Mouse (Mus musculus) midbrain, embryonic 16.5 days (tissue): ENCODE results near the gene Apaf1. TPM values are rescaled to one million over a fixed set of nuclear protein-coding genes. Genes with fewer than 3 reads are reported as not detected.

Source experiments
- ATAC-seq: fragments of 200-750 bp; cut with Nextera tagmentation; 2 replicates; pipeline ENCODE4 v1.8.0; 2017; ENCODE audit warnings: moderate TSS enrichment
- H3K27ac ChIP-seq: fragments of 300-500 bp; sonication (generic); 2 replicates; pipeline ENCODE4 v1.5.1; 2014; ENCODE audit warnings: mild to moderate bottlenecking, low read length, mixed read lengths
- H3K27me3 ChIP-seq: fragments of 300-500 bp; sonication (generic); 2 replicates; pipeline ENCODE4 v1.6.1; 2014; ENCODE audit warnings: low read depth, low read length, mixed read lengths; ENCODE audit not compliant: control insufficient read depth, insufficient read depth
- H3K36me3 ChIP-seq: fragments of 300-500 bp; sonication (generic); 2 replicates; pipeline ENCODE4 v1.6.1; 2014; ENCODE audit warnings: mild to moderate bottlenecking, low read length, moderate library complexity, mixed read lengths; ENCODE audit not compliant: control insufficient read depth, insufficient read depth
- H3K4me1 ChIP-seq: fragments of 300-500 bp; sonication (generic); 2 replicates; pipeline ENCODE4 v1.6.1; 2014; ENCODE audit warnings: mild to moderate bottlenecking, low read length, mixed read lengths; ENCODE audit not compliant: control insufficient read depth, insufficient read depth
- H3K4me2 ChIP-seq: fragments of 300-500 bp; sonication (generic); 2 replicates; pipeline ENCODE4 v1.6.1; 2014; ENCODE audit warnings: mild to moderate bottlenecking, low read length, mixed read lengths
- H3K4me3 ChIP-seq: fragments of 300-500 bp; sonication (generic); 2 replicates; pipeline ENCODE4 v1.5.1; 2014; ENCODE audit warnings: low read depth, mild to moderate bottlenecking, low read length, moderate library complexity, mixed read lengths
- H3K9ac ChIP-seq: fragments of 300-500 bp; sonication (generic); 2 replicates; pipeline ENCODE4 v1.6.1; 2014; ENCODE audit warnings: low read depth, low read length, mixed read lengths
- H3K9me3 ChIP-seq: fragments of 300-500 bp; sonication (generic); replicated peaks from 2 replicates; pipeline ENCODE4 v1.6.1; 2014; ENCODE audit warnings: mild to moderate bottlenecking, low read length, mixed read lengths; ENCODE audit not compliant: control insufficient read depth, poor library complexity, severe bottlenecking
- WGBS: fragments of 180-500 bp; shearing (Covaris S2); extraction: QIAGEN DNeasy Blood & Tissue Kit; methylation state at CpG from one replicate; pipeline ENCODE4 v1.1.7; 2014; 5-methylcytosine and 5-hydroxymethylcytosine counted together
- polyA plus RNA-seq: library from polyadenylated mRNA; unstranded; fragments of >200 nt; fragmentation: Nextera tagmentation; extraction: Ambion mirVana; gene quantifications from 2 replicates; pipeline ENCODE4 v1.2.1, GENCODE M21; 2015

Apaf1 gene
- polyA plus RNA-seq, 1 experiment from 2014 or later: 18.9 TPM

- H3K4me3 ChIP-seq: no peak overlapping the region
- H3K27ac ChIP-seq: no peak overlapping the region
- H3K9me3 ChIP-seq: no peaks in the 10 kb centered on the region
- no peaks in the 10 kb centered on the region for H3K4me1 ChIP-seq
- WGBS: 91% methylated on average over 4 of the region's 4 CpGs
- H3K27me3 ChIP-seq: no peaks in the 10 kb centered on the region
- no peak for ATAC-seq
- peaks cover 5% of the 10 kb centered on the region; the same call in 1 of the 2 replicates for H3K36me3 ChIP-seq
- H3K4me2 ChIP-seq: no peak overlapping the region
- no peak overlapping the region for H3K9ac ChIP-seq
Observed at GRCm38 (mm10) chr10:91092812-91093211, 10.2 kb upstream of the Apaf1 start.

GRCm38 (mm10) chr10:91083393-91083927 is 890 bp upstream of the Apaf1 start:
- no peaks in the 10 kb centered on the region for H3K9me3 ChIP-seq
- peak overlapping the region; percentile 86 for H3K9ac ChIP-seq
- peak overlapping the region; percentile 88; the same call in 1 of the 2 replicates for H3K27ac ChIP-seq
- H3K4me2 ChIP-seq: peak overlapping the region; percentile 63
- ATAC-seq: 0 out of 2 replicates have a peak, but pooled peaks have one; percentile 3
- H3K36me3 ChIP-seq: no peaks in the 10 kb centered on the region
- no peaks in the 10 kb centered on the region for H3K27me3 ChIP-seq
- H3K4me3 ChIP-seq: peak overlapping the region; percentile 96
- WGBS: 46% methylated on average over 12 of the region's 12 CpGs
- peaks cover 15% of the 10 kb centered on the region for H3K4me1 ChIP-seq

- Histone ChIP-seq H3K9ac (peak overlapping the region; percentile 94), H3K4me2 (peak overlapping the region; percentile 64), H3K4me1 (peaks cover 15% of the 10 kb centered on the region), H3K9me3 (no peaks in the 10 kb centered on the region), H3K27ac (peak overlapping the region; percentile 88), H3K27me3 (no peaks in the 10 kb centered on the region), H3K36me3 (no peaks in the 10 kb centered on the region), H3K4me3 (peak overlapping the region; percentile 96)
- WGBS: 2% methylated on average over 25 of the region's 27 CpGs
- ATAC-seq: peak; percentile 1; the same call in 1 of the 2 replicates
Observed at GRCm38 (mm10) chr10:91081959-91082507, 537 bp downstream of the Apaf1 start.

DNA sequence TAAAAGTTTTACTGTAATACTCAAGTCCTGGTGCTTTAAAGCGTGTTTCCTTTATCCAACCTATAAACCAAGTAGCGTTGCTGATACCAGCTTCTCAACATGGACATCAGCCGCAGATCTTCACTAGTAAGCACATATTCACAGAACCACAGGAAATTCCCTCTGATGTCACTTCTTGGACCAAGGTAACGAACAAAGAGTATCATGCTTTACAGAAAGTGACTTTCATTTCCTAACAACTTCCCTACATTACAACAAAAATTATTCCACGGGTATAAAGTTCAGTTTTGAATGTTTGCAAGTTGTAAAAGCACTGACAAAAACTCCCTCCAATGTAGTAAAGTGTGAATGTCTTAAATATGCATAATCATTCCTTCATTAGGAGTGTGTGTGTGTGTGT is 2.0 kb downstream of the Apaf1 start:
- peaks cover 15% of the 10 kb centered on the region for H3K4me1 ChIP-seq
- no peak overlapping the region for H3K9ac ChIP-seq
- no peak overlapping the region for H3K4me2 ChIP-seq
- no peaks in the 10 kb centered on the region for H3K27me3 ChIP-seq
- H3K4me3 ChIP-seq: no peak overlapping the region
- no peak for ATAC-seq
- no peaks in the 10 kb centered on the region for H3K9me3 ChIP-seq
- H3K36me3 ChIP-seq: no peaks in the 10 kb centered on the region
- no peak overlapping the region for H3K27ac ChIP-seq
- 91% methylated on average over 5 of the region's 5 CpGs for WGBS

DNA sequence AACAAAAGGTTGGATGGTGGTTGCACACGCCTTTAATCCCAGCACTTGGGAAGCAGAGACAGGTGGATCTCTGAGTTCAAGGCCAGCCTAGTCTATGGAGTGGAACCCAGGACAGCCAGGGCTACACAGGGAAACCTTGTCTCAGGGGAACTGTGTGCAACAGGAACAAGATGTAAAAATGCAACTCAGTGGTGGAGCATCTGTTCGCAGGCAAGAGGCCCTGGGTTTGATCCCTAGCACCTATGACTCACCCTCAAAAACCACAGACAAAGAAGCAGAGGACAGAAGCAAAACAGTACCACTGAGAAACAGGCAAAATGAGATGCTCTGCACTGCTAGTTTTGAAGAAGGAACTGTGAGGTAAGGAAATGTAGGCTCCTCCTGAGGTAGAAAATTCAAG is 5.9 kb downstream of the Apaf1 start:
- Histone ChIP-seq H3K36me3 (0 out of 2 replicates have a peak, but pooled peaks cover 4% of the 10 kb centered on the region), H3K4me1 (peaks cover 9% of the 10 kb centered on the region; the same call in 1 of the 2 replicates), H3K4me2 (no peak overlapping the region), H3K9me3 (no peaks in the 10 kb centered on the region), H3K4me3 (no peak overlapping the region), H3K27ac (no peak overlapping the region), H3K27me3 (no peaks in the 10 kb centered on the region), H3K9ac (no peak overlapping the region)
- WGBS: 92% methylated on average over 2 of the region's 2 CpGs
- ATAC-seq: no peak

DNA sequence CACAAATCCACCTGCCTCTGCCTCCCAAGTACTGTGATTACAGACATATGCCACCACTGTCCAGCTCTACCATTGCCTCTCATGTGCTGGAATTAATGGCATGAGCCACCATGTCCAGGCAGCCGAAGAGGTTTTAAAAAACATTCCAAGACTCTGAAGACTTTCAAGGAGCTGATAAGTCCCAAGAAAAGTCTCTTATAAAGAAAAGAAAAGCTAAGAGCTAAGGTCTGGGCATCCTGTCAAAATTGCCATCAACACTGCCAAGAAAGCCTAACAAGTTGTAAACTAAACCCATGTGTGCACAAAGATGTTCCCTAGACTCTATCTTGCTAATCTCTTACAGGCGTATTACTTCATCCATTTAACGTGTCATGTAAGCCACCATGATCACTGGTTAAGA is 9.2 kb downstream of the Apaf1 start:
- Histone ChIP-seq H3K27me3 (no peaks in the 10 kb centered on the region), H3K4me3 (no peak overlapping the region), H3K9ac (no peak overlapping the region), H3K36me3 (0 out of 2 replicates have a peak, but pooled peaks cover 9% of the 10 kb centered on the region), H3K4me2 (no peak overlapping the region), H3K9me3 (no peaks in the 10 kb centered on the region), H3K4me1 (no peaks in the 10 kb centered on the region), H3K27ac (no peak overlapping the region)
- WGBS: 91% methylated on average over 3 of the region's 3 CpGs
- ATAC-seq: no peak

- Histone ChIP-seq H3K4me2 (no peak overlapping the region), H3K9me3 (no peaks in the 10 kb centered on the region), H3K9ac (no peak overlapping the region), H3K36me3 (0 out of 2 replicates have a peak, but pooled peaks cover 12% of the 10 kb centered on the region), H3K27me3 (no peaks in the 10 kb centered on the region), H3K27ac (no peak overlapping the region), H3K4me3 (no peak overlapping the region), H3K4me1 (no peaks in the 10 kb centered on the region)
- 20% methylated on average over 1 of the region's 1 CpGs for WGBS
- ATAC-seq: no peak
Observed at GRCm38 (mm10) chr10:91071768-91072167, 10.8 kb downstream of the Apaf1 start.

GRCm38 (mm10) chr10:91062355-91062754 is 20.2 kb downstream of the Apaf1 start:
- H3K4me2 ChIP-seq: no peak overlapping the region

DNA sequence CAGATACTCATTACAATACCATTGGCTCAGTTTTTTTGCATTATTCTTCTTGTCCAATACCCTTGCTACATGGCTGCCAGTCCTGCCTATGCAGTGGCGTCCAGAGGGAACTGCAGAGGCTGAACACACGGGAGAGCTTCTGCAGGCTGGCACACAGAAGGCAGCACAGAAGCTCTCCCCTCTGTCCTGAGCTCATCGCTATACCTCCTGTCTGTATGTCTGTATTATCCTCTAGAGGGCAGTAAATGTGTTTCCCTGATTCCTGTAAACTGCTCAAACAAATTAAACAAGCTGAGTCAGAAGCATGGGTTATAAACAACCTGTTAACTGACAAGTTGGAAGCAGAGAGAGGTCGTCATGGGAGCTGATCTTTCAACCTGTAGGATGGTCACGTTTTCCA is 21.8 kb downstream of the Apaf1 start:
- Histone ChIP-seq H3K9me3 (no peaks in the 10 kb centered on the region), H3K9ac (no peak overlapping the region), H3K4me3 (no peak overlapping the region), H3K27ac (no peak overlapping the region), H3K36me3 (peaks cover 11% of the 10 kb centered on the region; the same call in 1 of the 2 replicates), H3K4me1 (no peaks in the 10 kb centered on the region), H3K4me2 (no peak overlapping the region), H3K27me3 (no peaks in the 10 kb centered on the region)
- 31% methylated on average over 5 of the region's 5 CpGs for WGBS
- no peak for ATAC-seq

More at GRCm38 (mm10) chr10:91062355-91062754, 20.2 kb downstream of the Apaf1 start:
- Histone ChIP-seq H3K4me3 (no peak overlapping the region), H3K36me3 (peaks cover 22% of the 10 kb centered on the region), H3K9me3 (no peaks in the 10 kb centered on the region), H3K27me3 (no peaks in the 10 kb centered on the region), H3K4me1 (no peaks in the 10 kb centered on the region), H3K9ac (no peak overlapping the region), H3K27ac (no peak overlapping the region)
- WGBS: 94% methylated on average over 6 of the region's 6 CpGs
- ATAC-seq: no peak
